Mouse (Mus musculus) midbrain, embryonic 11.5 days (tissue): ENCODE data around the gene Tirap. TPM values are rescaled to one million over a fixed set of nuclear protein-coding genes. Genes with fewer than 3 reads are reported as not detected.
A peak's percentile ranks its signal among the peaks of the same experiment; 100 is the strongest.

ENCODE experiments used
- ATAC-seq: fragments of 200-750 bp; cut with Nextera tagmentation; 2 replicates; pipeline ENCODE4 v1.8.0; 2017; ENCODE audit warnings: moderate TSS enrichment, moderate library complexity; ENCODE audit not compliant: low FRiP score
- DNase-seq: peaks from one replicate; pipeline ENCODE4 v3.0.0; 2015; ENCODE audit warnings: low spot score; ENCODE audit errors: missing footprints
- H3K27ac ChIP-seq: fragments of 300-500 bp; sonication (generic); 2 replicates; pipeline ENCODE4 v1.5.1; 2014; ENCODE audit warnings: low read depth, low read length
- H3K27me3 ChIP-seq: fragments of 300-500 bp; sonication (generic); 2 replicates; pipeline ENCODE4 v1.6.1; 2014; ENCODE audit warnings: mild to moderate bottlenecking, low read length, moderate library complexity, mixed read lengths; ENCODE audit not compliant: control insufficient read depth, insufficient read depth
- H3K36me3 ChIP-seq: fragments of 300-500 bp; sonication (generic); 2 replicates; pipeline ENCODE4 v1.6.1; 2014; ENCODE audit warnings: mild to moderate bottlenecking, low read length, moderate library complexity, mixed read lengths; ENCODE audit not compliant: control insufficient read depth, insufficient read depth
- H3K4me1 ChIP-seq: fragments of 300-500 bp; sonication (generic); 2 replicates; pipeline ENCODE4 v1.6.1; 2014; ENCODE audit warnings: low read length; ENCODE audit not compliant: control insufficient read depth, insufficient read depth
- H3K4me2 ChIP-seq: fragments of 300-500 bp; sonication (generic); 2 replicates; pipeline ENCODE4 v1.6.1; 2014; ENCODE audit warnings: mild to moderate bottlenecking, moderate library complexity
- H3K4me3 ChIP-seq: fragments of 300-500 bp; sonication (generic); 2 replicates; pipeline ENCODE4 v1.5.1; 2014; ENCODE audit warnings: low read depth, low read length
- H3K9ac ChIP-seq: fragments of 300-500 bp; sonication (generic); 2 replicates; pipeline ENCODE4 v1.6.1; 2014; ENCODE audit warnings: low read length
- H3K9me3 ChIP-seq: fragments of 300-500 bp; sonication (generic); 2 replicates; pipeline ENCODE4 v1.6.1; 2016; ENCODE audit warnings: low read length; ENCODE audit not compliant: control insufficient read depth
- whole genome bisulfite sequencing: fragments of 180-500 bp; shearing (Covaris S2); extraction: QIAGEN DNeasy Blood & Tissue Kit; methylation state at CpG from one replicate; pipeline ENCODE4 v1.1.7; 2014; 5-methylcytosine and 5-hydroxymethylcytosine counted together
- polyA plus RNA-seq: library from polyadenylated mRNA; unstranded; fragments of >200 nt; fragmentation: Nextera tagmentation; extraction: Ambion mirVana; gene quantifications from 2 replicates; pipeline ENCODE4 v1.2.1, GENCODE M21; 2014

Tirap gene
- polyA plus RNA-seq, 1 experiment from 2014 or later = 14.6 TPM

GRCm38 (mm10) chr9:35175251-35176123, 24.6 kb downstream of the Tirap start, which contains the start of gene Dcps:
Gene Dcps, minus strand, starts transcription at chr9:35176061.
- peaks cover 3% of the 10 kb centered on the region; the same call in 1 of the 2 replicates for H3K4me1 ChIP-seq
- peak within 1 kb of the TSS; percentile 65 for H3K9ac ChIP-seq
- no peaks in the 10 kb centered on the region for H3K27me3 ChIP-seq
- ATAC-seq (peak; percentile 98), DNase-seq (peak; percentile 99)
- WGBS = under 1% methylated on average over 38 of the region's 38 CpGs
- peak within 1 kb of the TSS; percentile 54 for H3K4me3 ChIP-seq
- H3K4me2 ChIP-seq = peak within 1 kb of the TSS; percentile 67
- no peaks in the 10 kb centered on the region for H3K9me3 ChIP-seq
- H3K27ac ChIP-seq = no peak within 1 kb of the TSS
- H3K36me3 ChIP-seq = peaks cover 2% of the 10 kb centered on the region; the same call in 1 of the 2 replicates

GRCm38 (mm10) chr9:35173331-35173730, 26.8 kb downstream of the Tirap start:
- H3K4me3 ChIP-seq = no peak overlapping the region
- H3K27ac ChIP-seq = no peak overlapping the region
- no peak overlapping the region for H3K4me2 ChIP-seq
- no peak overlapping the region for H3K9ac ChIP-seq
- H3K4me1 ChIP-seq = peaks cover 3% of the 10 kb centered on the region; the same call in 1 of the 2 replicates
- peaks cover 2% of the 10 kb centered on the region; the same call in 1 of the 2 replicates for H3K36me3 ChIP-seq
- ATAC-seq = no peak
- WGBS = 91% methylated on average over 1 of the region's 1 CpGs
- H3K9me3 ChIP-seq = no peaks in the 10 kb centered on the region
- DNase-seq = no peak
- H3K27me3 ChIP-seq = no peaks in the 10 kb centered on the region

- WGBS = 89% methylated on average over 7 of the region's 7 CpGs
- no peak overlapping the region for H3K9ac ChIP-seq
- ATAC-seq (no peak), DNase-seq (no peak)
- no peak overlapping the region for H3K4me3 ChIP-seq
- no peak overlapping the region for H3K4me2 ChIP-seq
- H3K27me3 ChIP-seq = no peaks in the 10 kb centered on the region
- H3K9me3 ChIP-seq = no peaks in the 10 kb centered on the region
- no peak overlapping the region for H3K27ac ChIP-seq
- H3K4me1 ChIP-seq = peaks cover 14% of the 10 kb centered on the region
- peaks cover 2% of the 10 kb centered on the region; the same call in 1 of the 2 replicates for H3K36me3 ChIP-seq
Observed at GRCm38 (mm10) chr9:35170071-35170470, 30.0 kb downstream of the Tirap start.

GRCm38 (mm10) chr9:35166798-35167635, 33.1 kb downstream of the Tirap start:
- H3K9me3 ChIP-seq = no peaks in the 10 kb centered on the region
- H3K27ac ChIP-seq = peak overlapping the region; percentile 51
- DNase-seq (peak; percentile 84), ATAC-seq (peak; percentile 86)
- no peaks in the 10 kb centered on the region for H3K27me3 ChIP-seq
- no peak overlapping the region for H3K4me3 ChIP-seq
- 31% methylated on average over 9 of the region's 9 CpGs for WGBS
- peaks cover 13% of the 10 kb centered on the region for H3K4me1 ChIP-seq
- no peak overlapping the region for H3K9ac ChIP-seq
- peak overlapping the region; percentile 15; the same call in 1 of the 2 replicates for H3K4me2 ChIP-seq
- H3K36me3 ChIP-seq = peaks cover 2% of the 10 kb centered on the region; the same call in 1 of the 2 replicates

GRCm38 (mm10) chr9:35166144-35166797, 33.8 kb downstream of the Tirap start:
- H3K4me2 ChIP-seq = no peak overlapping the region
- no peaks in the 10 kb centered on the region for H3K27me3 ChIP-seq
- peaks cover 13% of the 10 kb centered on the region for H3K4me1 ChIP-seq
- H3K36me3 ChIP-seq = peaks cover 2% of the 10 kb centered on the region; the same call in 1 of the 2 replicates
- peak overlapping the region; percentile 4; the same call in 1 of the 2 replicates for H3K27ac ChIP-seq
- ATAC-seq (peak; percentile 66), DNase-seq (no peak)
- H3K4me3 ChIP-seq = no peak overlapping the region
- no peak overlapping the region for H3K9ac ChIP-seq
- H3K9me3 ChIP-seq = no peaks in the 10 kb centered on the region
- WGBS = 25% methylated on average over 3 of the region's 3 CpGs

DNA sequence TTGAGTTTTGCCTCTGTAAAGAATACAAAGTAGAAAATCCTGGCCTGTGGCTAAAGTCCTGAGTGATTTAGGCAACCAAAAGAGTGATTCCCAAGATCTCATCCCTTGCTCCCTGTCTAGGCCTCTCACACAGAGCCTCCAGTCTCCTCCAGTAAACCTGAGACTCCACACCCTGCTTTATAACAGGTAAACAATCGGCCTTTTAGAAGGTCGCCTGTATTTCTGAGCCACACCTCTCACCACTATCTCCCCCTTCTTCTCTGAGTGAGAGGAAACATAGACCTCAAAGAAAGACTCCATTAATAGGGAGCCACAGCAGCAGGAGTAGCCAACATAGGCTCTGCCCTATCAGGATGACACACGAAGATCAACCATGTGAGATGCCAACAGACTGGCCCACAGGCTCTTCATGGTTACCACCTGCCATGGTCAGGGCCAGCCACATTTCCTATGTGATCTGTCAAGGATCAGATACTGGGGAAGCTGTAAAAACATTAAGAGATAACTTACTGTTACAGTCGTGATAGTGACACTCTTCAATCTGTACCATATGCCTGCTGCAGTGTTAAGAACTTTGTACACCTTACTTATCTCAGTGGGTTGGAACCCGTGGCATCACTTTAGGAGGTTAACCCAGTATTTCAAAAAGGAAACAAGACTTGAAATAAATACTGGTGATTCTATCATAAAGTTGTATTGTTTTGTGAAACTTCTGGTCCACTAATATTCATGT, 35.8 kb downstream of the Tirap start:
- ATAC-seq = no peak
- no peak for DNase-seq
- H3K9ac ChIP-seq = no peak overlapping the region
- H3K4me1 ChIP-seq = peaks cover 13% of the 10 kb centered on the region
- H3K27me3 ChIP-seq = no peaks in the 10 kb centered on the region
- no peak overlapping the region for H3K27ac ChIP-seq
- H3K9me3 ChIP-seq = no peaks in the 10 kb centered on the region
- no peak overlapping the region for H3K4me2 ChIP-seq
- 75% methylated on average over 5 of the region's 5 CpGs for WGBS
- H3K36me3 ChIP-seq = no peaks in the 10 kb centered on the region
- H3K4me3 ChIP-seq = no peak overlapping the region

DNA sequence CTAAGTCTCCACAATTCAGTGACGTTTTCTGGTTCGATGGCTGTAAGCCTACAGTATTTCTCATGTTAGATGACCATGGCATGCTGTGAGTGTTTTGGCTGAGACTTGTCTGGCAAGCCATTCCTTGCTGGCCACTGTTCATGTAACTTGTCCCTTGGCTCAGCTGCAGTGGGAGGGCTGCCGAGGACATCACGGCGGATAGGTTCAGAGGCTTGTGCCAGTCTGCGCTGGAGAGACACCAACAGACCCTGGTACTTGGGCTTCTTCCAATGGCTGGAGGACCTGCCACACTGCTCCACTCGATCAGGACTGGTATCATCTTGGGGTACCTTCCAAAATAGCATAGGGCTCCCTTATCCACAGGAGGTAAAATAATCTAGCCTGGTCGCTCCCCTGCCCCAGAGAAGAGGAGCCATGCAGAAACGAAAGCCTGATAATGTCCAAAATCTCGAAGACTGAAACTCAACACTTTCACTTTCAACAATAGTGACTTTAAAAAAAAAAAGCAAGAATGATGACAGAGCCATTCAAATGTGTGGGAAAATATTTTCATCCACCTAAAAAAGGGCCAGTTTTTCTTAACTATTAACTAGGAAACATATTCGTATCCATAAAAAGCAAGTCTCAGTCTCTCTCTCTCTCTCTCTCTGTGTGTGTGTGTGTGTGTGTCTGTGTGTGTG, 36.9 kb downstream of the Tirap start:
- H3K9ac ChIP-seq = no peak overlapping the region
- DNase-seq (no peak), ATAC-seq (no peak)
- no peak overlapping the region for H3K27ac ChIP-seq
- no peaks in the 10 kb centered on the region for H3K27me3 ChIP-seq
- WGBS = 95% methylated on average over 11 of the region's 11 CpGs
- H3K4me1 ChIP-seq = peaks cover 13% of the 10 kb centered on the region
- no peak overlapping the region for H3K4me2 ChIP-seq
- H3K4me3 ChIP-seq = no peak overlapping the region
- no peaks in the 10 kb centered on the region for H3K9me3 ChIP-seq
- no peaks in the 10 kb centered on the region for H3K36me3 ChIP-seq

DNA sequence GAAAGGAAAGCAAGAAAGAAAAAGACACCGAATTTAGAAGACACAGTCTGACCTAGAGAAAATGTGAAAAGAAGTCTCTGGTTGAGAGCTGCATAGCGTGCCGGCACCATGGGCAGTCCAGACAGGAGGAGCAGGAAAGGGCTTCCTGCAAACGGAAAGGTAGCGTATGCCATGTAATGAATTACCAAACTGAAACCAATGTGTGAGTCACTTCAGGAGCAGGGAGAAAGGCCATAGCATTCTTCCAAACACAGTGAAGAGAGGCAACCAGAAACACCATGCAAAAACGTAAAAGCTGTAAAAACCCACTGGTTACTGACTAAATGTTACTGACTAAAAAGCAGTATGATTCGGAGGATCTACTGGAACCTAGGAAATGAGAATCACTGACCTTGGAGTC, 38.4 kb downstream of the Tirap start:
- peaks cover under 1% of the 10 kb centered on the region; the same call in 1 of the 2 replicates for H3K4me1 ChIP-seq
- 91% methylated on average over 7 of the region's 7 CpGs for WGBS
- ATAC-seq (no peak), DNase-seq (no peak)
- no peaks in the 10 kb centered on the region for H3K27me3 ChIP-seq
- H3K9ac ChIP-seq = no peak overlapping the region
- H3K27ac ChIP-seq = no peak overlapping the region
- H3K4me3 ChIP-seq = no peak overlapping the region
- no peaks in the 10 kb centered on the region for H3K36me3 ChIP-seq
- no peaks in the 10 kb centered on the region for H3K9me3 ChIP-seq
- H3K4me2 ChIP-seq = no peak overlapping the region
